Mouse (Mus musculus): ENCODE results near the gene Ndrg3.
"Not testable (repeated sequence)": the region's sequence is repeated elsewhere in the genome, so short reads cannot be mapped to it uniquely, and the experiment has no call there.

The Ndrg3 gene

GRCm38 (mm10) chr2:156933426-156933825 lies 58.4 kb downstream of the Ndrg3 start:
- DNase-seq, result no peak

DNA sequence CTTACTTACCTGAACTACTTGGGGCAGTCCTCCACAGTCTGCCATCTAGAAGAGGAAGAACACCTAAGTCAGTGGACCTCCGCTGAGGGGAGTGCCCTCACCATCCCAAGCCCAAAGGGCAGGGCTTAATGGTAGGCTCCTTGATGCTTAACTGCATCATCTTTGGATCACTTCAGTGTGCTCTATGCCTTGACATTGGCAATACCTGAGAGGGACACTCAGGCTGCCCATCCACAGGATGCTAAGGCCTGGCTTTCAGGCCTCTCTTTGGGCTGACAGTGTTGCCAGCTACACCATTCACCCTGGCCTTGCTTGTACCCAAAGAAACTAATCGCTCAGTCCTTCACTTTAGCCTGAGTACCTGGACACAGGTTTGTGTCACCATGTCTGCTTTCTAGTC lies 60.4 kb downstream of the Ndrg3 start:
- DNase-seq, result no peak

DNA sequence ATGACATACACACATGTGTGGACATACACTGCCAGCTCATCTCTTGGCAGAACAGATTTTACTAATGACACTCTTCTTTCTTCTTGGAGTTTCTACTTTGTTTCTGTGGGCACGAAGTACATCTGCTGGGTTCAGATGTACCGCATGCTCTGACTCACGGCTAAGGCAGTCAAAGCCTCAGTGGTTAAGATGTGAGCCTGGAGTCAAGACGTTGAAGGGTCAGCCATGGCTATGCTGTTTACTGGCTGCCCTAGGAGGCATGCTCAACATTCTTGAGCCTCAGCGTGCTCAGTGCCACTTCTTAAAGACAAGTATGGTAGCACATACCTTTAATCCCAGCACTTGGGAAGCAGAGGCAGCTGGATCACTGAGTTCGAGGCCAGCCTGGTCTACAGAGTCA lies 61.3 kb downstream of the Ndrg3 start:
- DNase-seq, result no peak

DNA sequence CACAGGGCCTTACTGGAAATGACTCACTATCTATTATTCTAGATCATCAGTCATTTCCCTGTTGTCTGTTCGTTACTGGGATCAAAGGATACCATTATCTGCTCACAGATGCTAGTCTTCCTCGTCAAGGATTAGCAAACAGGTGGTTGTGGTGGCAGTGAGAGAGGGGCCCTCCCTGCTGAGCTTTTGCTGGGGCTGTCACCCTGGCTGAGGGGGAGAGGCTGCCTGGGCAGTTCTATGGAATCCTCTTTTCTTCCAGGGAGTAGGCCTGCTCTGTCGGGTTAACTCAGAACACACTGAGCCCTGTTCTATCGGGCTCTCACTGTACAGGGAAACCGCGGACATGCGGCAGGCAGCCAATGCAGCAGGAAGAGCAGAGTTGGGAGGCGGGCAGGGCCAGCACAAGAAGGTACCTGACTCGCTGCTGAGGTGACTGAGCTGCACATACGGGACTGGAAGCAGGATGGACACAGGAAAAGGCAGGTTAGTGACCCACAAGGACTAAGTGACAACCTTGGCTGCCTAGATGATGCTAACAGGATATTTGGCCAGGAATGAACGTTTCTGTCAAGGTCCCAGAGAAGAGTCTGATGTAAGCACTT lies 62.2 kb downstream of the Ndrg3 start:
- no peak for DNase-seq

DNA sequence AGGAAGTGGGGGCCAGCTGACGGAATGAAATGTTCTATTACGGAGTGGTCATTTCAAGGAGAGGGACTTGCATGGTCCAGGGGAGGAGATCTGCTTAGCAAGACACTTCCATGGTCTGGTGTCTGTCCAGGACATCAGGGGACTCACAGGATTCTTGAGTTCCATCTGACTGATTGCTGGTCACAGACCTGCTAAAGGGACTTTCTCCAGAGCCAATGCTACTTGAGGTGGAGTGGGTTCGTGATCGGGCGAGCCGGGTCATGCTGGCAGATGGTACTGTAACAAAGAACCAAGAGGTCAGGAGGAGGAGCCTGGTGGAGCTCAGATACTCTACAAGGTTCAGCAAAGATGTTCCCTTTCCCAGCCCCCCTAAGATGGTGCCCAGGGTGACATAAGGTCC lies 63.2 kb downstream of the Ndrg3 start:
- DNase-seq, result no peak

- DNase-seq, result no peak
Observed at GRCm38 (mm10) chr2:156927663-156928062, 64.2 kb downstream of the Ndrg3 start.

DNA sequence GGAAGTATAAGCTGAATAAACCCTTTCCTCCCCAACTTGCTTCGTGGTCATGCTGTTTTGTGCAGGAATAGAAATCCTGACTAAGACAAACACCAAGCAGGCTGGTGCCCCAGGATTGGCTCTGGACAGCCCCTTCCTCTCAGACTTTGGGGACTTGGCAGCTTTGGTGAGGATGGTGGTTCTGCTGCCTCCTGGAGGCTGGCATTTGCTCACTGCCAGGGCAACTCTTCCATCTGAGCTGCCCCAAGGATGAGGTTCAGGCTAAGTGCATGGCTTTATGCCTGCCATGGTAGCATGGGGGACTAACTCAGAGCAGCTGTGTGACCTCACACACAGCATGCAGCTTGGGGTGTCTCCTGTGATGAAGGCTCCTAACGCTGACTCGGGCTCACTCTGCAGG lies 66.2 kb downstream of the Ndrg3 start:
- not testable (repeated sequence) for DNase-seq

- not testable (repeated sequence) for DNase-seq
Observed at GRCm38 (mm10) chr2:156925075-156925474, 66.8 kb downstream of the Ndrg3 start.

- no peak for DNase-seq
Observed at GRCm38 (mm10) chr2:156924210-156924898, 67.5 kb downstream of the Ndrg3 start.

DNA sequence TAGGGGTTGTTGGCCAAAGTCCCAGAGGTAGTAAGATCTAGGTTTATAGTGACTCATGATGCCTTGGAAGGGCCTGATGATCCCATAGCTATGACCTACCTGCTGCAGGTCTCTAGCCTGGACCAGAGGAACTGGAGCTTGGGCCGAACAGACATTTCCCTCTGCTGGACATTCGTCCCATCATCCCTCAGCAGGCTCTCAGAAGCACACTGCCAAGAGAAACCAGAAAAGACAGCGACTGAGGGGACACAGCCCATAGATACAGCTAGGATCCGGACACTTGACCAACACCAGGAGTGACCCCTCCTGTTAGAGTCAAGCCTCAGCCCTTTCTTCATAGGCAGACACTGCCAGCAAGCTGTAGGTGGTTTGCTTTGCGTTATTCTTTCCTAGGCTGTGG lies 68.8 kb downstream of the Ndrg3 start:
- no peak for DNase-seq

- no peak for DNase-seq
Observed at GRCm38 (mm10) chr2:156919796-156920195, 72.1 kb downstream of the Ndrg3 start.

GRCm38 (mm10) chr2:156919191-156919590 lies 72.7 kb downstream of the Ndrg3 start:
- not testable (repeated sequence) for DNase-seq

DNA sequence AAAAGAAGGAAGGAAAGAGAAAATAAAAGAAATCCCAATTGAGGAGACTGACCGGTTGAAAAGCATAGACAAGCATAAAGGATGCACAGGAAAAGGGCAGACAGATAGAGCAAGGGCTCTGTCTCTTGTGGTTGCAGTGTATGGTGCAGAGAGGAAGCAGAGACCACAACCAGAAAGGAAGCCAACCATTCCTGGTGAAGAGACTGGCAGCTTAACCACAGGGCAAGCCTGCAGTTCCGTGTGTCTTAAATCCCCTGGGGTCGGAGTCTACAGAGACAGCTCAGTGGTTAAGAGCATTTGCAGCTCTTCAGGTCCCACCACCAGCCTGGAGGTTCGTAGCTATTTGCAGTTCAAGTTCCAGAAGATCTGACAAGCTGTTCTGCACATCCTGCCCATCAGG lies 73.3 kb downstream of the Ndrg3 start:
- DNase-seq, result no peak

DNA sequence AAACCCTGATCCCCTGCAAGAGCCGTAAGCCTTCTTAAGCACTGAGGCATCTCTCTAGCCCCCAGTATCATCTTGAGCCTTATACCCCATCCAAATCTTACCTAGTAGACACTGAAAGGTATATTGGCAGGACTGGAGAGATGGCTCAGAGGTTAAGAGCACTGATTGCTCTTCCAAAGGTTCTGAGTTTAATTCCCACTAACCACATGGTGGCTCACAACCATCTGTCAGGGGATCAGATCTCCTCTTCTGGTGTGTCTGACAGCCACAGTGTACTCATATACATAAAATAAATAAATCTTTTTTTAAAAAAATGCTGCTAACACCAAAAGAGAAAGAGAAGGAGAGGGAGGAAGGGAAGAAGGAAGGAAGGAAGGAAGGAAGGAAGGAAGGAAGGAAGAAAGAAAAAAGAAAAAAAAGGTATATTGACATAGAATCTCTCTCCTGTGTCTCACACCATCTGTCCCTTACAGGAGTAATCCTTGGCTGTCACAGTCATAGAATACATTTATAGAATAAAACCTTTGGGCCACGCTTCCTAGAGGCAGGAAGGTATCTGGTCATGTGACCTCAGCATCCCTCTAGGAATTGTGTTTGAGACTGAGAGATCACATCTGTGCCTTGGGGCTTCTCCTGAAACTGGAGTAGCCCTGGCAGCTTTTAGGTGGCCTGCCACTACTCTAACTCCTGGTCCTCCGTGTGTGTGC lies 75.3 kb downstream of the Ndrg3 start:
- DNase-seq, result peak in 1 of 2 experiments; percentile 59

DNA sequence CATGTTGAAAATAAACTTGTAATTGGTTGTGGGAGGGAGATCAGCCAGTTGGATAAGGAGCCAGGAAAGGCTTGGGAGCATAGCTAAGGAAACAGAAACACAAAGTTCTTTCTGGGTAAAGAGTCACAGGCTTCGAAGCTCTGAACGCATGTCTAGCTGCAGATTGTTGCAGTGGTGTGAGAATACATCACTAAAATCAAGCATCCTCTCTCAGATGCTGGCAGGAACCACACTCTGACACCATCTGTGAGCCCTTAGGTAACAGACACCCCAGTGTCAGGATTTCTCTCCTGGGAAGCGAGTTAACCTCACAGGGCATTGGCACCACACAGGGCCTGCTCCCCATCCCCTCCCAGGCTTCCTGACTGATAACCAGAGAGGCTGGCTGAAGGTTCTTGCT lies 76.3 kb downstream of the Ndrg3 start:
- DNase-seq, result no peak

DNA sequence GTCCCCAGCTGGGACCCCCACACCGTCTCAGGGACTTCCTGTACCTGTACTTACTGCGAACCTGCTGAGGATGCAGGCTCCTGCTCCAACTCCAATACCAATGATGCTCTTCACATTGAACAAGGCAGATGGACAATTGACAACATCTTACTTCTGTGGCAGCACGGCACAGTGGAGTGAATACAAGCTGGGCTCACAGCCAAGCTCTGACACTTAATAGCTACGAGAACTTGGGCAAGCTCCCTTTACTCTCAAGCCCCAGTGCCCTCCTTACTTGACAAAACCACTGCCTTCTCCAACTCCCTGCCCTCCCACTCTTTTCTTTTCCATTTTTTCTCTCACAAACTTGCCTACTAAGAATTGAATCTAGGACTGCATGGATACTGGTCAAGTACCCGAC lies 78.7 kb downstream of the Ndrg3 start:
- no peak for DNase-seq

DNA sequence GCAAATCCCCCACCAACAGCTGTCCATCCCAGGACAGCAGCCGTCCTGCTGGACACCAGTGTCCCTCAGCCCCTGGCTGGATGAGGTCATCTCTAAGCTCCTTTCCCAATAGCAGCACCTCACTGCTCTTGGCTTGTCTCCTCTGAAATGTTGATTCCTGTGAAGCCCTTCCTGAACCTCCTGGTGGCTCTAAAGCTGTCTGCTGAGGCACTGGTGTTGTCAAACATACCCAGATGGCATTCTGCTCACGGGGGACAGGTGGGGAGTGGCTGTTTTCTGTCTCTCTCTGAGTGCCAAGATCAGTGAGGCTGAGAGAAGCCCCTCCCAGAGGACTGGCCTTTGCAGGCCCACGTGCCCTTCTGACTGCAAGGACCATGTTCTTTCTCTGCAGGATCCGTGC lies 85.9 kb downstream of the Ndrg3 start:
- peak; percentile 68 to 78 for DNase-seq

GRCm38 (mm10) chr2:156904976-156905717 lies 86.7 kb downstream of the Ndrg3 start:
- peak; percentile 78 to 82 for DNase-seq

DNA sequence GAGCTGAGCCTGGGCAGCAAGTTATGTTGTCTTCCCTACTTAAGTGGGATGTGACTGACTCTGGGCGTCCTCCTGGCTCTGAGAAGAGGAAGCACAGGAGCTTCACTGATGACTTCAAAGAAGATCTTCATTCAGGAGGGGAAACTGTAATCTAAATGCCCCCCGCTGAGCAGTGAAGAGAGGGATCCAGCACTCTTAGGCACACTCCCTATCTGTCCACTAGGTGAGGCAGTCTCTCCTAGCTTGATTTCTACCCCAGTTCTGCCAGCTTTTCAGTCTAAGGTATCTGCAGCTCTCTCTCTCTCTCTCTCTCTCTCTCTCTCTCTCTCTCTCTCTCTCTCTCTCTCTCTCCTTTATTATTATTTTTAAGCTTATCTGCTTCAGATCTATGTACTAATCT lies 88.5 kb downstream of the Ndrg3 start:
- DNase-seq, result no peak

- not testable (repeated sequence) for DNase-seq
Observed at GRCm38 (mm10) chr2:156902411-156902810, 89.4 kb downstream of the Ndrg3 start.

- no peak for DNase-seq
Observed at GRCm38 (mm10) chr2:156901883-156902282, 90.0 kb downstream of the Ndrg3 start.

- DNase-seq, result no peak
Observed at GRCm38 (mm10) chr2:156901344-156901743, 90.5 kb downstream of the Ndrg3 start.

GRCm38 (mm10) chr2:156899184-156899583 lies 92.7 kb downstream of the Ndrg3 start:
- DNase-seq, result no peak

Measured in cerebellum, adult 18-20 months (tissue).